Mouse (Mus musculus): ENCODE results near the gene Lta. TPM values are rescaled to one million over a fixed set of nuclear protein-coding genes. Genes with fewer than 3 reads are reported as not detected.

The Lta gene
- polyA plus RNA-seq, 1 experiment from 2014 or later = 0.14 TPM

- POLR2A ChIA-PET = interaction anchor here (0.6 to 2.2 kb wide), 5 partner anchors 10 to 81 kb away, joined by 3 to 5 read pairs (median 5); no protein-coding TSS in a partner anchor
- CTCF ChIA-PET = interaction anchor here (1.4 to 2.4 kb wide), 4 partner anchors 9 to 36 kb away, joined by 4 to 8 read pairs (median 5); partner anchors contain the start of gene D17H6S53E
- TF ChIP-seq CTCF (IDR thresholded peaks at IDR 0.05) = no peak
- no peaks in the 10 kb centered on the region for H3K27me3 ChIP-seq
- in situ Hi-C loops (cut with MboI; ENCODE audit: low pct_unique_long_range_greater_than_20kb) = no loop called here
- ATAC-seq = no peak
- DNase-seq (ENCODE audit: low read depth, low spot score) = no peak
Measured at GRCm38 (mm10) chr17:35162121-35162520, 43.0 kb downstream of the Lta start.

- no peaks in the 10 kb centered on the region for H3K27me3 ChIP-seq
- ATAC-seq (no peak), DNase-seq (ENCODE audit: low read depth, low spot score) (no peak)
- ChIA-PET CTCF (interaction anchor here (1.4 to 2.4 kb wide), 2 partner anchors 9 to 35 kb away, joined by 4 to 6 read pairs; partner anchors contain the start of gene D17H6S53E), POLR2A (interaction anchor here (1.4 kb wide), 1 partner anchor 82 kb away, joined by 3 read pairs; no protein-coding TSS in a partner anchor)
- TF ChIP-seq CTCF (IDR thresholded peaks at IDR 0.05) = no peak
- in situ Hi-C loops (cut with MboI; ENCODE audit: low pct_unique_long_range_greater_than_20kb) = no loop called here
Measured at GRCm38 (mm10) chr17:35161421-35161820, 43.7 kb downstream of the Lta start.

- DNase-seq (ENCODE audit: low read depth, low spot score) = no peak
- in situ Hi-C loops (cut with MboI; ENCODE audit: low pct_unique_long_range_greater_than_20kb) = no loop called here
- ChIA-PET POLR2A (interaction anchor here (1.9 kb wide), 1 partner anchor 13 kb away, joined by 11 read pairs; no protein-coding TSS in a partner anchor), CTCF (interaction anchor here (0.9 to 1.1 kb wide), 2 partner anchors 13 to 73 kb away, joined by 3 read pairs; no protein-coding TSS in a partner anchor)
- no peak for TF ChIP-seq CTCF (IDR thresholded peaks at IDR 0.05)
- no peak for ATAC-seq
- no peaks in the 10 kb centered on the region for H3K27me3 ChIP-seq
Measured at GRCm38 (mm10) chr17:35159638-35160037, 45.5 kb downstream of the Lta start.

DNA sequence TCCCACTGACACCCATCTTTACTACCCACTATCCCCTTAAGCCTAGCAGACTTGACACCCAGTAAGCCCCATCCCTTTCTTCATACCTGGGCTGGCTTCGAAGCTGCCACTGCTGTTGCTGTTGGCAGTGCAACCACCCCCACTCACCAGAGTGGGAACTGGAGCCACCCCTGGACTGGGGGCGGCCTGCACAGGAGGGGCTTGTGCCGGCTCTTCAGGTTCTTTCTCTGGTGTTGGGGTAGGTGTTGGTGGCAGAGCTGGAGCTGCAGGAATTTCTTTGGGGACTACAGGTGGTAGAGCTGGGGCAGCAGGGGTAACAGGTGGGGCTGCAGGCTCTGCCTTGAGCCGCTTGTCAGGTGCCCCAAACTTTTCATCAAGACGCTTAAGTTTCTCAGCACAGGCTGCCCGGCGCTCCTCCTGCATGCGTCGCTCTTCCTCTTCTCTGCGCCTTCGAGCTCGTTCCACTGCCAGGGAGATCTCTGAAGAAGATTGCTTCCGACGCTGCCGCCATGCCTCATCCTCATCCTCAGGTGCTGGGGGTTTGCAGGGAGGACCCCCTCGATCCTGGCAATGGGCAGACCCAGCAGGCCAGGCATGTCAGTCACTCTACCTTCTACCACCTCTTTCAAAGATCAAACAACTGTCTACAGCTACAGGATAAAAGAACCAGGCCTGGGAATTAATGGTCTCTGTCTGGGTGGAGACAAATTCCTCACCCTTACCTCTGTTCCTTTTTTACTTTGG is 46.1 kb downstream of the Lta start:
- POLR2A ChIA-PET = interaction anchor here (1.9 kb wide), 1 partner anchor 12 kb away, joined by 11 read pairs; no protein-coding TSS in a partner anchor

DNA sequence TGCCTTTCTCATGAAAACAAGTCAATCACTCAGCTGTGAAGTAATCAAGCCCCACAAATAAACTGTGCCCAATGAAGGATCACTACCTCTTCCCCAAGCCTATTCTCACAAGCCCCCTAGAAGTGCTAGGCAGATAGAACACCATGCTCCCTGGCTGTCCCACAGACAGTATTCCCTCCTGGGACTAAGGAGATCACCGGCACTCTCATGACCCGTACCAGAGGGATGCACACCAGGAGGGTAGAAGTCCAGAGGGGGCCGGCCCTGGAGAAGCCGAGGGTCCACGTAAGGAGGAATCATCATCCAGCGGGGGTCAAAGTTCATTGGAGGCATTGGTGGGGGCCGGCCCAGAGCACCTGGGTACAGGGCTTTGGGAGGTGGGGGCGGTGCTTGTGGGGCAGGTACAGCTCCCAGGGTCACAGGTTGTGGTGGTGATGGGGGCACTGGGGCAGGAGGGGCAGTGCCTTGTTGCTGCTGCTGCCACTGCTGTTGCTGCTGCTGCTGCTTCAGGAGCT is 47.4 kb downstream of the Lta start:
- DNase-seq (ENCODE audit: low read depth, low spot score) (no peak), ATAC-seq (no peak)
- POLR2A ChIA-PET = interaction anchor here (1.8 kb wide), 1 partner anchor 10 kb away, joined by 5 read pairs; no protein-coding TSS in a partner anchor
- no peak for TF ChIP-seq CTCF (IDR thresholded peaks at IDR 0.05)
- no peaks in the 10 kb centered on the region for H3K27me3 ChIP-seq
- CTCF ChIA-PET = no interaction called here
- in situ Hi-C loops (cut with MboI; ENCODE audit: low pct_unique_long_range_greater_than_20kb) = no loop called here

More for the DNA sequence above, 46.1 kb downstream of the Lta start:
- ATAC-seq (no peak), DNase-seq (ENCODE audit: low read depth, low spot score) (no peak)
- in situ Hi-C loops (cut with MboI; ENCODE audit: low pct_unique_long_range_greater_than_20kb) = no loop called here
- no peak for TF ChIP-seq CTCF (IDR thresholded peaks at IDR 0.05)
- H3K27me3 ChIP-seq = no peaks in the 10 kb centered on the region
- CTCF ChIA-PET = interaction anchor here (1.1 kb wide), 1 partner anchor 12 kb away, joined by 3 read pairs; no protein-coding TSS in a partner anchor

GRCm38 (mm10) chr17:35157254-35157653 is 47.9 kb downstream of the Lta start:
- no peaks in the 10 kb centered on the region for H3K27me3 ChIP-seq
- POLR2A ChIA-PET = interaction anchor here (1.8 kb wide), 1 partner anchor 9 kb away, joined by 5 read pairs; no protein-coding TSS in a partner anchor
- TF ChIP-seq CTCF (IDR thresholded peaks at IDR 0.05) = no peak
- ATAC-seq (no peak), DNase-seq (ENCODE audit: low read depth, low spot score) (no peak)
- CTCF ChIA-PET = interaction anchor here (1.7 kb wide), 1 partner anchor 15 kb away, joined by 6 read pairs; no protein-coding TSS in a partner anchor
- in situ Hi-C loops (cut with MboI; ENCODE audit: low pct_unique_long_range_greater_than_20kb) = no loop called here

- ChIA-PET CTCF (interaction anchor here (1.3 to 1.7 kb wide), 2 partner anchors 15 to 20 kb away, joined by 3 to 6 read pairs; no protein-coding TSS in a partner anchor), POLR2A (interaction anchor here (1.8 kb wide), 2 partner anchors 7 to 9 kb away, joined by 5 to 6 read pairs; no protein-coding TSS in a partner anchor)
- ATAC-seq (no peak), DNase-seq (ENCODE audit: low read depth, low spot score) (no peak)
- in situ Hi-C loops (cut with MboI; ENCODE audit: low pct_unique_long_range_greater_than_20kb) = no loop called here
- H3K27me3 ChIP-seq = no peaks in the 10 kb centered on the region
- TF ChIP-seq CTCF (IDR thresholded peaks at IDR 0.05) = no peak
Measured at GRCm38 (mm10) chr17:35156461-35157200, 48.5 kb downstream of the Lta start.

DNA sequence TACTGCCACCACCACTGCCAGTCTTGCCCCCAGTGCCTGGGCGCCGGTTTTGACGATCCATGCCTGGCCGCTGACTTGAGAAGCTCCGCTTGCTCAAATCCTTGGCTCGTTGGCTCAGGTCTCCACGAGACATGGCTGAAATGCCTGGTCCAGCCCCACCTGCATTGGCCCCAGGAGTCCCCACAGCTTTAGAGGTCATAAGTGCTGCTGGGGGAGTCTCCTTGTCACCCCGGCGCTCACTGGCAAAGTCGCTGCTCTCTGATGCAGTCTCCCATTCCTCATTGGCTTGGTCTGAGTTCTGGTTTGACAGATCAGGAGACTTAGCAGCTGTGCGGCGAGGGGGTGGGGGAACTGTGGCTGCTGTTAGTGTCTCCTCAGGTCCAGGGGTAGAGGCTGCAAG is 49.7 kb downstream of the Lta start:
- H3K27me3 ChIP-seq = no peaks in the 10 kb centered on the region
- ChIA-PET POLR2A (interaction anchor here (0.8 to 1.8 kb wide), 2 partner anchors 9 to 12 kb away, joined by 3 to 6 read pairs; no protein-coding TSS in a partner anchor), CTCF (interaction anchor here (0.8 to 1.7 kb wide), 4 partner anchors 11 to 19 kb away, joined by 3 to 6 read pairs (median 3); no protein-coding TSS in a partner anchor)
- ATAC-seq = no peak
- in situ Hi-C loops (cut with MboI; ENCODE audit: low pct_unique_long_range_greater_than_20kb) = no loop called here
- no peak for DNase-seq (ENCODE audit: low read depth, low spot score)
- no peak for TF ChIP-seq CTCF (IDR thresholded peaks at IDR 0.05)

GRCm38 (mm10) chr17:35154616-35155015 is 50.5 kb downstream of the Lta start:
- in situ Hi-C loops (cut with MboI; ENCODE audit: low pct_unique_long_range_greater_than_20kb) = no loop called here
- ATAC-seq (no peak), DNase-seq (ENCODE audit: low read depth, low spot score) (no peak)
- no peak for TF ChIP-seq CTCF (IDR thresholded peaks at IDR 0.05)
- CTCF ChIA-PET = no interaction called here
- H3K27me3 ChIP-seq = no peaks in the 10 kb centered on the region
- POLR2A ChIA-PET = interaction anchor here (1.3 to 1.8 kb wide), 2 partner anchors 9 kb away, joined by 4 to 6 read pairs; no protein-coding TSS in a partner anchor

DNA sequence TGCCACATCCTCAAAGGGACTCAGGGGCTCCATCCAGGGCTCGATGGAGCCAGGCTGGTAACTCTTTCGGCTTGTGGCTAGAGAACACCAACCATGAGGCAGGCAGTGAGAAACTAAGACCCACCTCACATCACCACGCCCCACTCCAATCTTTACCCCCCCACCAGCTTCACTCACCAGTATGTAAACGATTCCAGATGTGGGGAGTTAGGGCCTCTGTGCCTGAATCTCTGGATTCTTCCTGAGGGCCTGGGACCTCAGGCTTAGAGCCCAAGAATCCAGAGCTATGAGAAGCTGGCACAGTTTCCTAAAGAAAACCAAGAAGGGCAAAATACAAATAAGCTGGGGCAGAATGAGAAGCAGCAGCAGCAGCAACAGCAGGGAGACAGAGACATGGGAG is 51.2 kb downstream of the Lta start:
- POLR2A ChIA-PET = interaction anchor here (1.3 kb wide), 1 partner anchor 9 kb away, joined by 4 read pairs; no protein-coding TSS in a partner anchor
- CTCF ChIA-PET = no interaction called here
- no peak for TF ChIP-seq CTCF (IDR thresholded peaks at IDR 0.05)
- in situ Hi-C loops (cut with MboI; ENCODE audit: low pct_unique_long_range_greater_than_20kb) = no loop called here
- no peaks in the 10 kb centered on the region for H3K27me3 ChIP-seq
- DNase-seq (ENCODE audit: low read depth, low spot score) (no peak), ATAC-seq (no peak)

Other genes with a start within 250 kb of the Lta start
- 47.3 TPM for gene Hspa1b, start 246.1 kb downstream of the Lta start, polyA plus RNA-seq (2021)
- gene Gm20481, start 235.4 kb downstream of the Lta start, polyA plus RNA-seq (2021) = 1.2 TPM
- 9.2 TPM for gene Hspa1a, start 233.2 kb downstream of the Lta start, polyA plus RNA-seq (2021)
- gene Hspa1l, start 232.6 kb downstream of the Lta start, polyA plus RNA-seq (2021) = 1.9 TPM
- gene Lsm2, start 223.5 kb downstream of the Lta start, polyA plus RNA-seq (2021) = 64.4 TPM
- gene Vars, start 204.4 kb downstream of the Lta start, polyA plus RNA-seq (2021) = 123 TPM
- gene Vwa7, start 188.8 kb downstream of the Lta start, polyA plus RNA-seq (2021) = 1.2 TPM
- gene Sapcd1, start 177.3 kb downstream of the Lta start, polyA plus RNA-seq (2021) = 0.64 TPM
- gene Msh5, start 158.6 kb downstream of the Lta start, polyA plus RNA-seq (2021) = 2.9 TPM
- 671 TPM for gene Clic1, start 155.4 kb downstream of the Lta start, polyA plus RNA-seq (2021)
- gene Ddah2, start 146.3 kb downstream of the Lta start, polyA plus RNA-seq (2021) = 198 TPM
- gene Ly6g6c, start 140.0 kb downstream of the Lta start, polyA plus RNA-seq (2021) = not detected
- not detected for gene Mpig6b, start 139.2 kb downstream of the Lta start, polyA plus RNA-seq (2021)
- not detected for gene Ly6g6e, start 128.4 kb downstream of the Lta start, polyA plus RNA-seq (2021)
- gene Ly6g6d, start 127.3 kb downstream of the Lta start, polyA plus RNA-seq (2021) = 0.19 TPM
- not detected for gene Ly6g6f, start 119.7 kb downstream of the Lta start, polyA plus RNA-seq (2021)
- 77.3 TPM for gene Abhd16a, start 116.1 kb downstream of the Lta start, polyA plus RNA-seq (2021)
- not detected for gene Ly6g5c, start 97.1 kb downstream of the Lta start, polyA plus RNA-seq (2021)
- 0.27 TPM for gene Ly6g5b, start 89.9 kb downstream of the Lta start, polyA plus RNA-seq (2021)
- gene Gpank1, start 83.9 kb downstream of the Lta start, polyA plus RNA-seq (2021) = 28.4 TPM
- gene Csnk2b, start 83.3 kb downstream of the Lta start, polyA plus RNA-seq (2021) = 254 TPM
- 29.3 TPM for gene D17H6S53E, start 79.0 kb downstream of the Lta start, polyA plus RNA-seq (2021)
- 0.15 TPM for gene Apom, start 73.3 kb downstream of the Lta start, polyA plus RNA-seq (2021)
- gene Bag6, start 70.2 kb downstream of the Lta start, polyA plus RNA-seq (2021) = 283 TPM
- gene Prrc2a, start 40.5 kb downstream of the Lta start, polyA plus RNA-seq (2021) = 300 TPM
- gene Aif1, start 29.3 kb downstream of the Lta start, polyA plus RNA-seq (2021) = 0.14 TPM
- gene Lst1, start 16.9 kb downstream of the Lta start, polyA plus RNA-seq (2021) = not detected
- gene Ltb, start 10.9 kb downstream of the Lta start, polyA plus RNA-seq (2021) = not detected
- gene Tnf, start 3.3 kb downstream of the Lta start, polyA plus RNA-seq (2021) = not detected
- 0.54 TPM for gene Gm16181, start 15.5 kb upstream of the Lta start, polyA plus RNA-seq (2021)
- gene Atp6v1g2, start 28.3 kb upstream of the Lta start, polyA plus RNA-seq (2021) = 3.7 TPM
- gene Nfkbil1, start 30.4 kb upstream of the Lta start, polyA plus RNA-seq (2021) = 32.8 TPM
- gene Ddx39b, start 36.4 kb upstream of the Lta start, polyA plus RNA-seq (2021) = 321 TPM
- gene H2-D1, start 57.4 kb upstream of the Lta start, polyA plus RNA-seq (2021) = 112 TPM
- 1.1 TPM for gene H2-Q1, start 115.1 kb upstream of the Lta start, polyA plus RNA-seq (2021)
- gene H2-Q2, start 136.9 kb upstream of the Lta start, polyA plus RNA-seq (2021) = not detected
- gene H2-Q4, start 174.3 kb upstream of the Lta start, polyA plus RNA-seq (2021) = 4.8 TPM
- gene H2-Q6, start 219.5 kb upstream of the Lta start, polyA plus RNA-seq (2021) = 0.03 TPM
- 0.08 TPM for gene H2-Q7, start 233.8 kb upstream of the Lta start, polyA plus RNA-seq (2021)